Mouse (Mus musculus): ENCODE data around the gene Atp5d.
"Not testable (repeated sequence)": the region's sequence is repeated elsewhere in the genome, so short reads cannot be mapped to it uniquely, and the experiment has no call there.

Gene Atp5d

GRCm38 (mm10) chr10:80155277-80155676, 16.8 kb downstream of the Atp5d start:
- DNase-seq (ENCODE audit: low spot score), result no peak

DNA sequence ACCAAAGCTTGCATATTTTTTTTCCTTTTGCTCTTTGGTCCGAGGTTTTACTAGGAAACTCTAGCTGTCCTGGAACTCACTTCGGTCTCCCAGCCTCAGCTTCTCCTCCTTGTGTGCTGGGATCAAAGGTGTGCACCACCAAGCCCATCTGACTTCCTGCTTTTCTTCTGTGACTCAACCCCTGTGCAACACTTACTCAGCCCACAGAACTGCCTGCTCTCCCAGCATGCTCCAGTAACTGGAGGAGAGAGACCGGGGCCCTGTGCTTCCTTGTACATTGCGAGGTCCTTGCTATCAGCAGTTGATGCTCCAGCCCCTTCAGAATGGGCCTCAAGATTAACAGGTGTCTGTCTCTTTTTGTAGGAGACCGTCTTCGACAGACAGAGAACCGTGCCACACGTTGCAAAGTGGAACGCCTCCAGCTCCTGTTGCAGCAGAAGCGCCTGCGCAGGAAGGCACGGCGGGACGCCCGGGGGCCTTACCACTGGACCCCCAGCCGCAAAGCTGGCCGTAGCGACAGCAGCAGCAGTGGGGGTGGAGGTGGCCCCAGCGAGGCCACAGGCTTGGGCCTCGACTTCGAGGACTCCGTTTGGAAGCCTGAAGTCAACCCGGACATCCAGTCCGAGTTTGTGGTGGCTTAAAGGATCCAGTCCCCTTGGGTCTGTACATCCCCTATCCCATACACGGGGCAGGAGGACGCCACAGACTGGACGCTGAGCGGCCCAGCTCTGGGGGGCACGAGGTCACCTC, 17.7 kb downstream of the Atp5d start:
- DNase-seq (ENCODE audit: low spot score), result no peak

GRCm38 (mm10) chr10:80156752-80157053, 18.3 kb downstream of the Atp5d start:
- DNase-seq (ENCODE audit: low spot score), result peak; percentile 71

- DNase-seq (ENCODE audit: low spot score), result no peak
These were observed 18.9 kb downstream of the Atp5d start for GRCm38 (mm10) chr10:80157141-80157929.

GRCm38 (mm10) chr10:80158307-80158986, 20.0 kb downstream of the Atp5d start:
- DNase-seq (ENCODE audit: low spot score), result peak; percentile 90

- peak; percentile 72 for DNase-seq (ENCODE audit: low spot score)
These were observed 20.7 kb downstream of the Atp5d start for GRCm38 (mm10) chr10:80159021-80159560.

GRCm38 (mm10) chr10:80159561-80160454, 21.4 kb downstream of the Atp5d start:
- peak; percentile 100 for DNase-seq (ENCODE audit: low spot score)

GRCm38 (mm10) chr10:80160455-80161371, 22.3 kb downstream of the Atp5d start:
- peak; percentile 89 for DNase-seq (ENCODE audit: low spot score)

DNA sequence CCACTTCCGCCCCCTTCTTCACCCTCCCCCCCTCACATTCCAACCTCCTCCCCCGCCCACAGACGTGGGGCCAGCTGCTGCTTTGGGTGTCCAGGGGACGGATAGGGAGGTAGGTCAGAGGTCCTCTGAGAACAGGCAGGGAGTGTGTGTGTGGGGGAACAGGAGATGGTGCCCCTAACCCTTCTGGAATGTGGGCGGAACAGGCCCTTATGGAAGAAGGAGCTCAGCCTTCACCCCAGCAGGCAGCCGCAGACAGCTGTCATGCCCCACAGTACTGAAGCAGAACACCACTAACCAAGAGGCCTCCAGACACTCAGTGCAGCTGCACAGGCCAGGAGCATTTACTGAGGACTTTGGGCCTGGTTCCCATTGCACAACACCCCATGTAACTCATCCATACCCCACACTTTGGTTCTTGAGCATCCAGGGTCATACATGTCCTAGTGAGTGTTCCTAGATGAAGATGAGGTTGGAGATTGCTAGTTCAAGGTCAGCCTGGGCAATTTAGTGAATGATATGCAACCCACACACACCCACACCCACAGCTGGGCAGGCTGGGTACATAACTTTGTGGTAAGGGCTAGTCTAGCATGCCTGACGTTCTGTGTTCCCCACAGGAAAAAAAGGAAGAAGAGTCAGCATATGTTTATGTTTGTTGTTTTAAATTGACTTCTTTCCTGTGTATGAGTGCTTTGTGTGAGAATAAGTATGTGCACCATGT, 23.2 kb downstream of the Atp5d start:
- DNase-seq (ENCODE audit: low spot score), result no peak

DNA sequence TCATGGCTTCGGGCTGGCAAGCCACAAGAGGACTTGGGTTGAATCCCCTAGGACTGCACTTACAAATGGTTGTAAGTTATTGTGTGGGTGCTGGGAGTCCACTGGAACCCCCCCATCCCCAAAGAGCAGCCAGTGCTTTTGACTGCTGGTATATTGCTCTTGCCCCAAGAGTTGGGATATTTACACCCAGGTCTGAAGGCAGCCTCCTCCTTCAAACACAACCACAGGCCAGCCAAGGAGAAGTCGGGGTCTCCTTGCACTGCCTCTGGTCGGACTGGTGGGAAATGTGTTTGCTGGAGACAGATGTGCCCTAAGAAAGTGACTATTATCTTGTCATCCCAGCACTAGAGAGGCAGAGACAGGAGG, 23.8 kb downstream of the Atp5d start:
- DNase-seq (ENCODE audit: low spot score), result no peak

DNA sequence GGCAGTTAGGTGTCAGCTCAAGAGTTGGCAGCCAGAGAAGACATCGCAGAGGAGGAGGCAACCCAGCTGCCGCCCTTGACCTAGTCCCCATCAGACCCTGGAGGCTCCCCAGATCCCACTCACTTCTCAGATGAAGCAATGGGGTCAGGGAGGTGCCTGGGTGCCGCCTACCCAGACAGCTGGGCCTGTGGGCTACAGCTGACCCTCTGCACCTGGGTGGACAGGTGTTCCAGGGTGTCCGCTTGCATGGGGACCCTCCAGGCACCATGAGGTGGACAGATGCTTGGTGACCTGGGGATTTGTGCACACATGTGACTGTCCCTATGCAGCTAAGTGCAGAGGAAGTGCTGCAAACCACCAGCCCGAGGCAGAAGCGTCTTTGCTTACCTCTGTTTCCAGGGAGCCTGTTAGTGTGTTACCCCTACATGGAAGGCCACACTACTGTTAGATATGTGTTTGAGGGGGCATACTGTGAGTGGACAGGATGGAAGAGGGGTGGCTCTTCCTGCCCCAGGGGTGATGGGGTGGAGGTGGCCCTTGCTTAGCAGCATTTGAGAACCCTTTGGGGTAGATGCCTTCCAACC, 24.4 kb downstream of the Atp5d start:
- DNase-seq (ENCODE audit: low spot score), result no peak

- no peak for DNase-seq (ENCODE audit: low spot score)
These were observed 25.3 kb downstream of the Atp5d start for GRCm38 (mm10) chr10:80163721-80164120.

DNA sequence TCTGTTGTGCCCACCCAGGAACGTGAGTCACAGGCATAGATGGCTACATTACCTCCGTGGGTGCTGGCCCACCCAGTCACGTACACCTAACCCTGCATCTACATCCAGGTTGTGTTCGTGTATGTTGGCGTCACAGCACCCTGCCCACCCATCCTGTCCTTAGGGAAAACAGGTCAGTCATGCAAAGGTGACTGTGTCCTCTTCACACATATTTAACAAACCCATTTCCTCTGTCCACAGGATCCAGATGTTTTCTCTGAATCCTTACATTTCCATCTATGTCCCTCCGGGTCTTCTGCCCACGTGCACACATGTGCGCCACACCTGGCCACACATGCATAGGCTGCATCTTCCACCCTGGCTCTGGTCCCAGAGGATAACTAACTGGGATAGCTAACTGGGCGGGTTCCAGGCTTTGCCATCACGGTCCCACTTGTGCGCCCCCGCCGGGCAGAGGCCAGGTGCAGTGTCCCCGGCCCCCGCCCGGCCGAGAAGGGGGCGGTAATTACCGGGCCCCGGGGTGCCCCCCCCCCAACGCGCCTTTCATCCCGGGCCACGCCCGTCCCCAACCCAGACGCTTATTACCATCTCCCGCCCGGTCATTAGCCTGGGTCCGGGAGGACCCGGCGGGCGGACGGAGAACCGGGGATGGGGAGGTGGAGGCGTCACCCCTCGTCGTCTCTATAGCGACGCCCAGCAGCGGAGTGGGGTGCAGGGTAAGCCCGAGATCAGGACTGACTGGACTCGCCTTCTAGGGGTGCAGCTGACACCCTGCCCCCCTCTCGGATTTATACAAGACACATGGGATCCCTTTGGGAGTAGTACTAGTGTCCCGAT, 25.9 kb downstream of the Atp5d start:
- DNase-seq (ENCODE audit: low spot score), result no peak

- DNase-seq (ENCODE audit: low spot score), result peak; percentile 99
These were observed 26.5 kb downstream of the Atp5d start for GRCm38 (mm10) chr10:80164998-80165344.

GRCm38 (mm10) chr10:80165392-80166128, 27.1 kb downstream of the Atp5d start, which contains the start of gene Cirbp:
Gene Cirbp (plus strand): TSS chr10:80165985.
- DNase-seq (ENCODE audit: low spot score), result no peak

GRCm38 (mm10) chr10:80166136-80166535, 27.7 kb downstream of the Atp5d start:
- DNase-seq (ENCODE audit: low spot score), result not testable (repeated sequence)

- DNase-seq (ENCODE audit: low spot score), result peak; percentile 98
These were observed 29.1 kb downstream of the Atp5d start for GRCm38 (mm10) chr10:80167460-80168037.
